Mouse (Mus musculus) midbrain, embryonic 10.5 days (tissue): Measurements from ENCODE around the gene Cav3. TPM values are rescaled to one million over a fixed set of nuclear protein-coding genes. Genes with fewer than 3 reads are reported as not detected.

Experiments
- DNase-seq: peaks from one replicate; pipeline ENCODE4 v3.0.0-alpha.2; 2017; ENCODE audit warnings: low spot score
- H3K27ac ChIP-seq: fragments of 300-500 bp; sonication (generic); replicated peaks from 2 replicates; pipeline ENCODE4 v1.5.1; 2016; ENCODE audit warnings: mild to moderate bottlenecking
- H3K27me3 ChIP-seq: fragments of 300-500 bp; sonication (generic); 2 replicates; pipeline ENCODE4 v1.6.1; 2016; ENCODE audit warnings: low read depth, mild to moderate bottlenecking; ENCODE audit not compliant: poor library complexity, severe bottlenecking
- H3K36me3 ChIP-seq: fragments of 300-500 bp; sonication (generic); 2 replicates; pipeline ENCODE4 v1.6.1; 2016; ENCODE audit warnings: mild to moderate bottlenecking, moderate library complexity
- H3K4me1 ChIP-seq: fragments of 300-500 bp; sonication (generic); 2 replicates; pipeline ENCODE4 v1.6.1; 2016
- H3K4me3 ChIP-seq: fragments of 300-500 bp; sonication (generic); 2 replicates; pipeline ENCODE4 v1.5.1; 2016; ENCODE audit warnings: mild to moderate bottlenecking, moderate library complexity
- H3K9me3 ChIP-seq: fragments of 300-500 bp; sonication (generic); replicated peaks from 2 replicates; pipeline ENCODE4 v1.6.1; 2016; ENCODE audit warnings: mild to moderate bottlenecking
- WGBS: fragments of 180-500 bp; shearing (Covaris S2); methylation state at CpG from one replicate; pipeline ENCODE4 v1.1.7; 2016; 5-methylcytosine and 5-hydroxymethylcytosine counted together
- polyA plus RNA-seq: library from polyadenylated mRNA; unstranded; fragments of >200 nt; fragmentation: Nextera tagmentation; extraction: Ambion mirVana; gene quantifications from 2 replicates; pipeline ENCODE4 v1.2.1, GENCODE M21; 2016

Cav3 gene
- polyA plus RNA-seq, 1 experiment from 2014 or later, result not detected

- DNase-seq, result no peak
- Histone ChIP-seq H3K4me3 (no peak overlapping the region), H3K27me3 (peaks cover 45% of the 10 kb centered on the region), H3K4me1 (peaks cover 23% of the 10 kb centered on the region), H3K36me3 (no peaks in the 10 kb centered on the region), H3K9me3 (no peaks in the 10 kb centered on the region), H3K27ac (no peak overlapping the region)
- 91% methylated on average over 3 of the region's 3 CpGs for WGBS
Observed at GRCm38 (mm10) chr6:112498716-112499115, 39.4 kb downstream of the Cav3 start.

GRCm38 (mm10) chr6:112499456-112499855 is 40.2 kb downstream of the Cav3 start:
- no peak overlapping the region for H3K27ac ChIP-seq
- H3K9me3 ChIP-seq, result no peaks in the 10 kb centered on the region
- peaks cover 22% of the 10 kb centered on the region for H3K4me1 ChIP-seq
- DNase-seq, result no peak
- 82% methylated on average over 2 of the region's 2 CpGs for WGBS
- H3K27me3 ChIP-seq, result peaks cover 42% of the 10 kb centered on the region
- no peak overlapping the region for H3K4me3 ChIP-seq
- H3K36me3 ChIP-seq, result no peaks in the 10 kb centered on the region

- Histone ChIP-seq H3K36me3 (no peaks in the 10 kb centered on the region), H3K9me3 (no peaks in the 10 kb centered on the region), H3K27ac (no peak overlapping the region), H3K4me1 (peaks cover 5% of the 10 kb centered on the region; the same call in 1 of the 2 replicates), H3K4me3 (no peak overlapping the region), H3K27me3 (peaks cover 39% of the 10 kb centered on the region)
- 89% methylated on average over 2 of the region's 2 CpGs for WGBS
- DNase-seq, result no peak
Observed at GRCm38 (mm10) chr6:112501156-112501555, 41.9 kb downstream of the Cav3 start.

GRCm38 (mm10) chr6:112507617-112508016 is 48.3 kb downstream of the Cav3 start:
- WGBS, result 79% methylated on average over 2 of the region's 2 CpGs
- Histone ChIP-seq H3K9me3 (no peaks in the 10 kb centered on the region), H3K27me3 (peaks cover 66% of the 10 kb centered on the region), H3K4me1 (peaks cover 11% of the 10 kb centered on the region), H3K27ac (no peak overlapping the region), H3K4me3 (no peak overlapping the region), H3K36me3 (no peaks in the 10 kb centered on the region)
- no peak for DNase-seq

GRCm38 (mm10) chr6:112509590-112510131 is 50.4 kb downstream of the Cav3 start:
- Histone ChIP-seq H3K9me3 (no peaks in the 10 kb centered on the region), H3K27me3 (peaks cover 84% of the 10 kb centered on the region), H3K4me3 (no peak overlapping the region), H3K4me1 (peaks cover 11% of the 10 kb centered on the region), H3K27ac (no peak overlapping the region), H3K36me3 (no peaks in the 10 kb centered on the region)
- no peak for DNase-seq
- WGBS, result 61% methylated on average over 2 of the region's 2 CpGs

- Histone ChIP-seq H3K27me3 (peaks cover 90% of the 10 kb centered on the region), H3K36me3 (no peaks in the 10 kb centered on the region)
- peak; percentile 28 for DNase-seq
Observed at GRCm38 (mm10) chr6:112510346-112510745, 51.0 kb downstream of the Cav3 start.

GRCm38 (mm10) chr6:112514591-112514990 is 55.3 kb downstream of the Cav3 start:
- 87% methylated on average over 6 of the region's 6 CpGs for WGBS
- DNase-seq, result no peak
- Histone ChIP-seq H3K27me3 (peaks cover 91% of the 10 kb centered on the region), H3K4me1 (peaks cover 28% of the 10 kb centered on the region), H3K4me3 (no peak overlapping the region), H3K36me3 (no peaks in the 10 kb centered on the region), H3K9me3 (no peaks in the 10 kb centered on the region), H3K27ac (no peak overlapping the region)

More at GRCm38 (mm10) chr6:112510346-112510745, 51.0 kb downstream of the Cav3 start:
- H3K4me3 ChIP-seq, result no peak overlapping the region
- no peak overlapping the region for H3K27ac ChIP-seq
- H3K4me1 ChIP-seq, result peaks cover 11% of the 10 kb centered on the region
- 5% methylated on average over 4 of the region's 4 CpGs for WGBS
- H3K9me3 ChIP-seq, result no peaks in the 10 kb centered on the region

GRCm38 (mm10) chr6:112516496-112516895 is 57.2 kb downstream of the Cav3 start:
- peak; percentile 75 for DNase-seq
- Histone ChIP-seq H3K9me3 (no peaks in the 10 kb centered on the region), H3K27me3 (peaks cover 93% of the 10 kb centered on the region), H3K27ac (0 out of 2 replicates have a peak overlapping the region, but pooled peaks have one; percentile 13), H3K4me1 (peaks cover 19% of the 10 kb centered on the region), H3K36me3 (no peaks in the 10 kb centered on the region), H3K4me3 (no peak overlapping the region)
- 0% methylated on average over 1 of the region's 1 CpGs for WGBS

GRCm38 (mm10) chr6:112517572-112517971 is 58.3 kb downstream of the Cav3 start:
- no peaks in the 10 kb centered on the region for H3K9me3 ChIP-seq
- peaks cover 19% of the 10 kb centered on the region for H3K4me1 ChIP-seq
- H3K36me3 ChIP-seq, result no peaks in the 10 kb centered on the region
- H3K4me3 ChIP-seq, result no peak overlapping the region
- DNase-seq, result no peak
- WGBS, result 81% methylated on average over 3 of the region's 3 CpGs
- no peak overlapping the region for H3K27ac ChIP-seq
- H3K27me3 ChIP-seq, result peaks cover 93% of the 10 kb centered on the region

GRCm38 (mm10) chr6:112517991-112518390 is 58.7 kb downstream of the Cav3 start:
- H3K4me1 ChIP-seq, result peaks cover 19% of the 10 kb centered on the region
- peaks cover 93% of the 10 kb centered on the region for H3K27me3 ChIP-seq
- no peaks in the 10 kb centered on the region for H3K9me3 ChIP-seq
- no peaks in the 10 kb centered on the region for H3K36me3 ChIP-seq
- H3K27ac ChIP-seq, result no peak overlapping the region
- 88% methylated on average over 3 of the region's 3 CpGs for WGBS
- no peak overlapping the region for H3K4me3 ChIP-seq
- no peak for DNase-seq

Other genes with a start within 250 kb of the Cav3 start
- 0.95 and 1.8 TPM in 2 replicates for gene Lmcd1, start 185.7 kb upstream of the Cav3 start, polyA plus RNA-seq
- 0.25 and 0.35 TPM in 2 replicates for gene Ssu2, start 71.5 kb upstream of the Cav3 start, polyA plus RNA-seq
- 0.11 and 0.20 TPM in 2 replicates for gene Oxtr, start 30.4 kb downstream of the Cav3 start, polyA plus RNA-seq
- 50.0 and 54.2 TPM in 2 replicates for gene Rad18, start 237.2 kb downstream of the Cav3 start, polyA plus RNA-seq